Mouse (Mus musculus) right cerebral cortex, postnatal 36 days (tissue): ENCODE data around the gene Perm1.
A peak's percentile ranks its signal among the peaks of the same experiment; 100 is the strongest.

ENCODE experiments used
- DNase-seq, 2 experiments: peaks; one replicate each; pipeline ENCODE4 v3.0.0; 2022; ENCODE audit warnings: low spot score in 2 of 2, mixed read lengths in 1 of 2

The Perm1 gene

DNA sequence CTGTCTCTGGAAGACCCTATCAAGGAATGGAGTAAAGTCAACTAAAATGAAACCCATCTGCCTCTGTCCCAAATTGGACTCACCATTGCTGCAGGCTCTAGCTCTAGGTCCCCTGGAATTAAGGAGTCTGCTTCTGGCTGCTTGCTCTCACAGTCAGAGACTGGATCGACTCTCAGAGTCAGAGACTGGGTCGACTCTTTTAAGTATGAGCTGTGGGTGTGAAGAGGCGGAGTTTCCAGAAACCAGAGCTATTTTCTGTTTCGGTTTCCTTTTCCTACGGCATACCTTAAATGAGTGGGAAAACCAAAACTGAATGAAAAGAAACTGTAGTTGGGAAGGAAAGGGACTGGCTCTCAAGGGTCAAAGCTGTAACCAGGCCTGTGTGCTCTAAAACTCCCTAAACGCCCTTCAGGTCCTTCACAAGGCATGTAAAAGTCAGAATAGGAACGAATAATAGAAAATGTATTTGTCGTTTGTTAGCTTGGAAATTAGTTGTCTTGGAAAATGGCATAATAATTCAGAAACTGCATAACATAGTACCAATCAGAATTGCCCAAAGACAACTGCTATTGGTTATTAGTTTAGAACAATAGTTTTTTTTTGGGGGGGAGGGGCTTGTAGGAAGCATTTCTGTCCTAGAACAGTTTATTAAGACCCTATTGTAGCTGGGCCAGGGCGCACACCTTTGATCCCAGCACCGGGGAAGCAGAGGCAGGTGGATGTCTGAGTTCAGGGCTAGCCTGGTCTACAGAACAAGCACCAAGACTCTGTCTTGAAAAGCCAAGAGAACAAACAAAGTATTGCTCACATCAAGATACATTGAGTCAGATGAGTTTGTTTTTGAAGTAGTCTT, 14.8 kb upstream of the Perm1 start, which contains the start of gene Isg15:
Isg15 (minus strand) TSS at position 196 of the 853 bp plus-strand sequence.
- no peak for DNase-seq

DNA sequence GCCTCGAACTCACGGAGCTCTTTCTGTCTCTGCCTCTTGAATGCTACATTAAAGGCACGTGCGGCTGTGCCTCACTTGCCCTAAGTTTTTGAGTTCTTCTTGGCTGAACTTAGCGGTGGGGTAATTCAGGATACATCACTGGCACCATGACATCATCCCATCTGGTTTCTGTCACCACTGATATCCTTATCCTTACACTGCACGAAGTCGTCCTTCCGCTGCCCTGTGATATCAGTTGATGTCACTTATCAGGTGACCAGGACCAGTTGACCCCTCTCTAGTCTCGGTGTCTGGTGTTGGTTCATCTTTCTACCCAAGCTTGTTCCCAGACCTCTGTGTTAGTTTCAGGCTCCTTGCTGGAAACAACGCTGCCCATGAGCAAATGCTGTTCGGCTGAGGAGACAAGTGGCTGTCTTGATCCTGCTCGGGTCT, 13.2 kb upstream of the Perm1 start:
- no peak for DNase-seq

DNA sequence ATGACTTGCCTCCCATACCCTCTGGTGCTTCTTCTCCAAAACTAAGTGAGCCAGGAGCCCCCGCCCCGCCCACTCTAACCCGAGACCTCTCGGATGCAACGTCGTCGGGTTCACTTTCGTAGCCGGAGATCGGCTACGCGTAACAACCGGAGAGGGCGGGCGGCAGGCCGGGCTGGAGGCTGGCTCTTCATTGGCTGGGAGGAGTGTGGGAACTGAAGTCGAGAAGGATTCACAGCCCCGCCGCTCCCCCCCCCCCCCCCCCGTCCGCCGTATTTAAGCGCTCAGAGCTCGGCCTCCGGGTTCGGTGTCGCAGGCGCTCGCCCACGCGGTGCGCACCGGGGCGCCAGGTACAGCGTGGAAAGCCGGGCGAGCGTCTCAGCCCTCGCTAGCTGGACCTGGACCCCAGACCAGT, 12.7 kb upstream of the Perm1 start, which contains the start of gene AW011738:
AW011738 (plus strand) TSS at position 304 of the 412 bp plus-strand sequence.
- DNase-seq: peak in 1 of 2 experiments; percentile 43

DNA sequence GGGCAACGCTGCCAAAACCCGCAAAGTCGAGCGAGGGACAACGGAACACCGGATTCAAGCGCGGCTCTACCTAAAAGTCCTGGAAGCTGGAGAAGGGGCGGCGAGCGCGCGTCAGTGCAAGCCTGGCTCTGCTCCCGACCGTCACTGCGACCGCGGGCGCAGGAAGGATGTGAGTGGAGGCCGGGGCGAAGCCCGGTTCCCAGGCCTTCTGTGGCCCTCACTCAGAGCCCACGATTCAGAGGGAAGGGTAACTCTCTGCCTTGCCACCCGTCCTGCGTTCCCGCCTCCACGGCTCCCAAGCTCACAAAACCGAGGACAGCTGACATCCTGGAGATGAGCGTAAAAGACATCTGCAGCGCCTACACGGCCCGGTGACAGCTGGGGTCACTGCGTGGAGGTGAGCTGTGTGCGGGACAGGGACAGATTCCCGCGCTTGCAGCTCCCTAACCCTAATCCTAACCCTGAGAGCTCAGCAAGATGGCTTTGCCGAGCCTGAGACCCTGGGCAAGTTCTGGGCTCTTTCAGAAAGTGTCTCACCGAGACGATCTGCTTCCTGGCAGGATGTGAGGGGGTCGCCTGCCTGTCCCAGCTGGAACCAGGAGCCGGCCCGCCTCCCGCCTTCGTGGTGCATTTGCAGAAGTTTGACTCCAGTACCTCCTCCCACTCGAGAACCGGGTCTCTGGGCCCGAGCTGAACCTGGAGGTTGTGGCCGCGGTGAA, 12.1 kb upstream of the Perm1 start:
- no peak for DNase-seq

DNA sequence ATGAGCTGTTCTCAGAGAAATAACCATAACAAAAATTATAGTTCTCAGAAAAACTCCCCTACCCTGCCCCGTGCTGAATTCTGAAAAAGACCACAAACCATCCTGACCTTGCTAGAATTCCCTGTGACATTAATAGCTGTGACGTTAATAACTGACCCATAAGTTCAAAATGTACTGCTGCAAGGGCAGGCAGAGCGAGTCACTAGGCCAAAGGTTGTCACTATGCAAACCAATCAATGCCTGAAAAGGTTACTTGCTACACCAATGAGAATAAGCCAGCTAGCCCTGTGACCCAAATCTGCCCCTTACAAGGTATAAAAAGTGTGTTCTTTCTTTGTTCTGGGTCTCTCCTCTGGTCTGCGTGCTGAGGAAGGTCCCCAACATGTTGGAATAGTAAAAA, 6.8 kb upstream of the Perm1 start:
- no peak for DNase-seq

DNA sequence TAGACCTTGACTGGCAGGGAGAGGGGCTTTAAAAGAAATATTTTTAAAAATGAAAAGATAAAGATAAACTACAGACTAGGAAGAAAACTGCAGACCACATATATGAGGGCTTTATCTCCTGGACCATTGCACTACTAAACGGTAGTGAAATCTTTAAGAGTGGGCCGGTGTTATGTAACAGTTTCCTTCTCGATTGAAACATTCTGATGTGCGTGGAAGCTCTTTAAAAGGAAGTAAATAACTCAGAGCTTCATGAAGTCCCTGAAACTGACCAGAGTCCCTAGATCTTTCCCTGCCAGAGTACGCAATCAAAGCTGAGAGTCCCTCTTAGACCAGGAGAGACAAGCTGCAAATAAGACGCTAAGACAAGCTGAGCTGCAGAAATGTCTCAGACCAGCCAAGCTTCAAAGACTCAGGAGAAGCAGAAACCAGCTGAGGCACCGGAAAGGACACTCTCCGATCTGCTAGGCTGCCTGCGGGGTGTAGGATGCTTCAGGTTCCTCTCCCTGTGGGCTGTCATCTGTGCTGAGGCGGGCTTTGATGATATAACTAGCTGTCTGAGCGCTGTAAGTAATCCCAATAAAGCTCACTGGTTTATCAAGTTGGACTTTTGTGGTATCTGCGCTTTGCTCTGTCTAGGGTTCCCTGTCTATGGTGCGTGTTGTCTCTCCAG, 5.6 kb upstream of the Perm1 start:
- DNase-seq: no peak

DNA sequence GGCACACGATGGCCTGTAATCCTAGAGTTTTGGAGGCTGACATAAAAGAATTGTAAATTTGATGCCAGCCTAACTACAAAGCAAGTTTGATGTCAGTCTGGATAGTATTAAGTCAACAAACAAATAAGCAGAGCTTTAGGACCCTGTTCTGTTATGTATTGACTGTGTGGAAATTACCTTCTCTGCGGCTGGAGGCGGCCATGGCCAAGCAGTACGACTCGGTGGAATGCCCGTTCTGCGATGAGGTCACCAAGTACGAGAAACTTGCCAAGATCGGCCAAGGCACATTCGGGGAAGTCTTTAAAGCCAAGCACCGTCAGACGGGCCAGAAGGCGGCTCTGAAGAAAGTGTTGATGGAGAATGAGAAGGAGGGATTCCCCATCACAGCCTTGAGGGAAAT, 2.5 kb upstream of the Perm1 start:
- DNase-seq: no peak

DNA sequence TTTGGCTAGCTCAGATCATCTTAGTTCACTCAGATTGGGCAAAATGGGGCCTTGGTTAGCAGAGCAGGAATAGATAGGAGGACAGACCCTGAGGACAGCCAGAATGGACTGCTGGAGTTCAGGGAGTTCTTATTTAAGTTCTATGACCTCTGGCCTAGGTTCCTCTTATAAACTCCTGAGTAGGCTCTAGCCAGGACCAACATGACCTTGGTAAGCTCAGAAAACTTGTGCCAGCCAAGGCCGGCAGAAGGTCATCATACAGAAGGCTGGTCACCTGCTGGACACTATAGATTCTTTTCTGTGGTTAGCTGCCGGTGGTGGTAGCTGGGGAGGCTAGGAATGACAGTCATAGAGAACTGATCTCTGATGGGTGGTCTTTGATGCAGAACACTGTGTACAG, 528 bp downstream of the Perm1 start:
- no peak for DNase-seq

DNA sequence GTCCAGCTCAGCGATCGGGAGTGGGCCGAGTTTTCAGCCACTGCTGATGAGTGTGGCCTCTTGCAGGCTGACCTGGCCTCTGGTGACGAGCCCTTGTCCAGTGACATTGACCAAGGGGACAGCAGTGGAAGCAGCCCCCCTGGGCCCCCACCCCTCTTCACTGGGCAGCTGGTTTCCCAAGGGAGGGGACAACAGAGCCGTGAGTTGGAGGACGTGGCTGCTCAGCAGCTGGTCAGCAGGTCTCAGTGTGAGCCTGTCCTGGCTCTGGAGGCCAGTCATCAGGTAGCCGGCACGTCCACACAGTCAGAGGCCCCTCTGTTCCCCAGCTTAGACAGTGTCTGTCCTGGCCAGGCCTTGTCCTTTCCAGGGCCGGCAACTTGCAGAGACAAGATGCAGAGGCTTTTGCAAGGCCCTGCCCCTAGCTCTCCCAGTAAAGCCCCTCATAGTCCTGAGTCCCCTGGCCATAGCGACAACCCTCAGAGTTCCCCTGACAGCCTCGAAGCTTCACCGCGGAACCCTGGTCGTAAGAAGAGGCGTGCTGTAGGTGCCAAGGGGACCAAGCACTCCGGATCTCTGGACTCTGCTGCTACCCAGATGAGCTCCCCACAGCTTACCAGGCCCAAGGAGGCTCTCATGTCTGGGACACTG, 1.5 kb downstream of the Perm1 start:
- no peak for DNase-seq

DNA sequence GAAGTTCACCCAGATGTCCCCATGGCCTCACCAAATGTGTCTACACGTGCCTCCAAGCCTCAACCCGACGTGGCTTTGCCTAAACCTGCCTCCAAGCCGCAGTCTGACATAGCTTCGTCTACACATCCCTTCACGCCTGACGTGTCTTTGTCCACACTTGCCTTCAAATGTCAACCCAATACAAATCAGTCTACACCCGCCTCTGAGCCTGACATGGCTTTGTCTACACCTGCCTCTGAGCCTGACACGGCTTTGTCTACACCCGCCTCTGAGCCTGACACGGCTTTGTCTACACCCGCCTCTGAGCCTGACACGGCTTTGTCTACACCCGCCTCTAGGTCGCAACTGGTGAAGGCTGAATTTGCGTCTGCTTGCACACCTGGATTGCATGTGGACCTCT, 2.2 kb downstream of the Perm1 start:
- DNase-seq: no peak

DNA sequence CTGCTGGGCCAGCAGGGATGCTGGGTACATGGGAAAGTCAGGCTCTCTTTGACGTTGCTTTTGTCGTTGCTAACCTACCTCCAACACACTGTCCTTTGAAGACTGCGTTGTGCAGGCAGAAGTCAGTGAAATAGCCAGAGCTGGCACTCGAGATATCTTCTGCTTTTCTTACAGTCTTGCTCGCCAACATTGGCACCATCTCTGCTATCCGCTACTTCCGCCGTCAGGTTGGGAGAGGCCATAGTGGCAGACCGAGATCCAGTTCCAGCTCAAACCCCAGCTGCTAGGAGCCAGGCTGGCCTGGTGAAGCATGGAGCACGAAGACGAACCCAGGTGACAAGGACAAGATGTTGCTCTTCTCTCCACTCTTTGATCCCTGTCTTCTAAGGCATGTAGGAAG, 4.3 kb downstream of the Perm1 start:
- no peak for DNase-seq

DNA sequence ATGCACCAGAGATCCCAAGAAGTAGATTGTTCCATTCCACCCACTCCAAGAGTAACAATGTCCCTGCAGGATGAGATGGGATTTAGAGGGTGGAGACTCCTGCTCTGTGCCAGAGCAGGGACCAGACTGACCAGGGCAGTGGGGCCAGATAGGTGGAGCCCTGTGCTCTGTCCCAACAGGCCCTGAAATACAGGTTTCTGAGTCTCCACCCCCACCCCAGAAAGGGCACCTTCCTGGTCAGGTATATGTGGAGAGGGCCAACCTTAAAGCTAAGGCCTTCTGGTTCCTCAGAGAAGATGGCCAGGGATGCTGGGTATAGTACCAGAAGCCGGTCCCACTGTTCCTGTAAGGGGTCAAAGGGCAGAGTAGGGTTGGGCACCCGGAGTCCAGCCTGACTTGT, 8.6 kb downstream of the Perm1 start:
- DNase-seq: no peak

DNA sequence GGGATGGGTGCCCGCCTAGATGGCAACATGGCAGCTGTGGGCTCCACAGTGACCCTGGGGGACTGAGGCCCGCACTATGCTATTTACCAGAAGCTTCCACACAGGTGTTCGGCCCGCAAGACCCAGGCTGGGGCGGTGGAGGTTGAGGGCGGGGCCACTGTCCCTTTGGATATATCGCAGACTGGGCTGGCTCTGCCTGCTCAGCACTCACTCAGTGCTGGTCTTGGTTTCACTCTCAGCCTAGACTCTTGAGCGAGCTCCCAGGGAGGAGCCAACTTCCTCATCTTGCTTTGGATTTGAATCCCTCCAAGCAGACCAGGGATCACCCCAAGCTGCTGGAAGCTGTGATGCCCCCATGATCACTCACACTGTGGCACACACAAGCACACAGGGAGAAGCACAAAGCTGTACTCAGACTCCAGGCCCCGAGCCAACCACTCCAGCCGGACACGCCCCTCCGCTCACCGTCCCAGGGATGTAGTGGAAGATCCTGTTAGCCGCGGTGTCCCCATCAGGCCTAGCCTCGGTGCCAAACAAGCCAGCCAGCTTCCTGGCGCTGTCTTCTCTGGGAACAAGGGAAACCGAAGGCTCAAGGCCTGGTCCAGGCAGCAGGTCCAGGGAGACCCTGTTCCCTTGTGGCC, 12.2 kb downstream of the Perm1 start:
- no peak for DNase-seq

DNA sequence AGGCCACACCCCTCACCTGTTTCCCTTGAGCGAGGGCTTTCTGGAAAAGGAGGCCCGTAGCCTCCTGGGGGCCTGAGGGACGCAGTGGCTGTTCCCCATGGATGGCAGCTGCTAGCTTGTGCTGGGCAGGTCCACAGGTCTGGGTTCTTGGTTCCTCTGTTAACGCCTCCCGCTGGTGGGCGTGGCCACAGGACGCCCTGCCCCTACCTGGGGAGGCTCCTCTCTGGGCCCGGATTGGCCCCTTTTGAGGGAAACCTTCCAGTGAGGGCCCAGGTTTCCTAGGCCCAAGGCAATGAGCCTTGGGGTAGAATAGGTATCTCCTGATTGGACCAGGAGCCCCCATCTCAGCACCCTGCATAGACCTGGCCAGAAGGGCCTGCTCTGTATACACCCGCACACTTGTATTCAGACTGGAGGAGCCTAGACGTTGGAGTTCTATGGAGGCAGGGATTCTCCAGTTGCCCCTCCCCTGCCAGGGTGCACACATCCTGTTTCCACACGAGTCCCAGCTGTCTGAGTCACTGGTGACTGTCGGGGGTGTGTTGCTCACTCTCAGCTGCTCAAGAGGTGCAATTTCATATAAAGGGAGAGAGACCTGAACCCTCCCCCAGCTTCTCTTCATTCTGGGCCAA, 12.8 kb downstream of the Perm1 start:
- DNase-seq: no peak

DNA sequence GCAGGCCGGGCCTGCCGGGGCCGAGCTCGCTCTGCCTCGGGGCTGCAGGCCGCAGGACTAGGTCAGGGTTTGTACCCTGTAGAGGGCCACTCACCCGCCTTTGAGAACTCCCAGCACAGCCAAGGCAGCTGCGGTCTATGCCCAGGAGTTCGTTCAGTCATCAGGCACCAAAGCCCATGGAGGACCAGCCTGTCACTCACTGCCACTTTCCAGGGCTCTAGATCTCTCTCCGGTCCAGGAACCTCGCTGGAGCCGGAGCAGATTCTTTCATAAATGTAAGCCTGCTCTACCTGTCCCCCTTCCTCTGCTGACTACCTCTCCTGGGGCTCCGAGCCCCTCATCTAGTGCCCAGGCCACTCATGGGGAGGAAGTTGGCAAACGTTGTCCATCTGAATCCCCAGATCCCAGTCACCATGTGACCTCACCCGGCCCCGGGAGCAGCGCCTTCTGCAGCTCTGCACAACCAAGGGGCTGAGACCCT, 18.4 kb downstream of the Perm1 start:
- no peak for DNase-seq

DNA sequence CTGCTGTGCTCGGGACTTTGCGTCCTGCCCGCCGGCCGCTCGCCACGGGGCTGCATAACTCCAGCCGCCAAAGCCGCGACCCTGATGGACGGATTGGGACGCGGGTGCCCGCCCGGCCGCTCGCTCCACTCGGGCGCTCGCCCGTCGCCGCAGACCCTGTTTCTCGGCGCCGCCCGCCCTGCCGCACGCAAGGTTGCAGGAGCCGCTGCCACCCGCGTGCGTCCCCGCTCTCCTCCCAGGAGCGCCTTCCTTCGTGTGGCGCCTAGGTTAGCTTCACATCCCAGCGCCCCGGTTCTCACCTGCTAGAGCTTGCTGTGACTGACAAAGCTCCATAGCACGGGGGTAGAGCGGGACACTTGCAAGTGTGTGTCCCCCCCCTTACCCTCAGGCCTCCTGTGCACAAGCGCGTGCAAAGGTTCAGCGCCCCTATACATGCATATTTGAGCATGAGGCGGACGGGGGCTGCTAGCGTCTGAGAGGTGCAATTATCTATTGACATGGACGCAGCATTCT, 19.1 kb downstream of the Perm1 start, which contains the start of gene Plekhn1:
Plekhn1 (minus strand) TSS at position 157 of the 513 bp plus-strand sequence.
- DNase-seq: peak; percentile 57 to 66

DNA sequence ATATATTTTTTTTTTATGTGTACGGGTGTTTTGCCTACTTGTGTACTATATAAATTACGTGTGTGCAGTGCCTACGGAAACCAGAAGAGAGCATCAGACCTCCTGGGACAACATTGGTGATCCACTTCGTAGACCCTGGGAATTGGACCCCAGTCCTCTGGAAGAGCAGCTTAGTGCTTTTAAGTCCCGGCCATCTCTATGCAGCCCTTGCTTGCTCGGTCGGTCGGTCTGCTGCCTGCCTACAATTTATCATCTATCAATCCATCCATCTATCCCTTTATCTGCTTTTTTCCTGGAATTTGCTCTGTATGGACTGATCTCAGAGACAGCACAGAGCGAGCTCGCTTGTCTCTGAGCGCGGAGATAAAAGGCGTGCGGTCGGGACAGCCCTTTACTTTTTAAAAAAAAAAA, 19.7 kb downstream of the Perm1 start:
- DNase-seq: no peak

DNA sequence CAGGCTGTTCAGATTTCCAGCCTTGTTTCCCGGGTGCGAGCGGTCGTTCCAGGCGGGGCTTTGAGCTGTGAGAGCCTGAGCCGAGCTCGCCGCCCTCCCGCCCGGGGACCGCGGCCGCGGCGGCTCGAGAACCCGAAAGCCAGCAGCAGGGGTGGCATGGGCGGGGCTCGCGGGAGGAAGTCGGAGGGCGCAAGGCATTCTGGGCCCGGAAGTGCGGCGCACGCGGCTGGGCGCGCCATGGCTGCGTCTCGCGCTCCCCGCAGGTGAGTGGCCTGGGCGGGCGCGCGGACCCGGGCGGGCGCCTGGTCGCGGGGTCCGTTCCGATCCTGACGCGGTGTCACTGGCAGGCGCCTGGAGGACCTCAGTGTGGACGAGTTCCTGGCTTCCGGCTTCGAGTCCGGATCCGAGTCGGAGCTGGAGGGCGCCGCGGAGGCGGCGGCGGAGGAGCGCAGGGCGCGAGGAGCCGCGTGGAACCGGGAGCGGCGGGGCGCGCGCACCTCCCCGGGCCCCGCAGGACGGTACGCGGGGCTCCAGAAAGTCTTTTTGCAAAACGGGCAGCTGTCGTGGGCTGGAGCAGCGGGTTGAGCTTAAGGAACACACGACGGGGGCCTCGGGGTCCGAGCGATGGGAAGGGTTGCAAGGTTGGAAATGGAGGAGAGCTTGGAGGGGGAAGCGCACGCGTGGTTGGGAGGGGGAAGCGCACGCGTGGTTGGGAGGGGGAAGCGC, 20.3 kb downstream of the Perm1 start, which contains the start of gene Noc2l:
Noc2l (plus strand) TSS at position 203 of the 726 bp plus-strand sequence.
- peak; percentile 86 for DNase-seq

DNA sequence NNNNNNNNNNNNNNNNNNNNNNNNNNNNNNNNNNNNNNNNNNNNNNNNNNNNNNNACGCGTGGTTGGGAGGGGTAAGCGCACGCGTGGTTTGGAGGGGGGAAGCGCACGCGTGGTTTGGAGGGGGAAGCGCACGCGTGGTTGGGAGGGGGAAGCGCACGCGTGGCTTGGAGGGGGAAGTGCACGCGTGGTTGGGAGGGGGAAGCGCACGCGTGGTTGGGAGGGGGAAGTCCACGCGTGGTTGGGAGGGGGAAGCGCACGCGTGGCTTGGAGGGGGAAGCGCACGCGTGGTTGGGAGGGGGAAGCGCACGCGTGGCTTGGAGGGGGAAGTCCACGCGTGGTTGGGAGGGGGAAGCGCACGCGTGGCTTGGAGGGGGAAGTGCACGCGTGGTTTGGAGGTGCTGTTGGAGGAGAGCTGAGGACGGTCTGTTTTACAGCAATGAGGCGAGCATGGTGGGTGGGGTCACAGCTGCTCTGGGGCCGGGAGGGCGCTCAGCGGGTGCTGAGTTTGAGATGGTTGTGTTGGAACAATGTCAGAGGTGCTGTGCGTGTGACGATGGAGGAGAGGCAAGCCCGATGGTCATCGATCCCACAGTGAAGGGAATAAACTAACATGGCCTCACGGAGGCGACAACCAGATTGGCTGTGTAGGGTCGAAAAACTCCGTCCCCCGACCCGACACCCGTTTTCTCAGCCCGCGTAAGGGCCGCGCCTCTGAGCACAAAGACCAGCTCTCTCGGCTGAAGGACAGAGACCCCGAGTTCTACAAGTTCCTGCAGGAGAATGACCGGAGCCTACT, 21.2 kb downstream of the Perm1 start:
- DNase-seq: no peak
